Mouse (Mus musculus): ENCODE data around the gene Asb8.
A peak's percentile ranks its signal among the peaks of the same experiment; 100 is the strongest.

Gene Asb8

DNA sequence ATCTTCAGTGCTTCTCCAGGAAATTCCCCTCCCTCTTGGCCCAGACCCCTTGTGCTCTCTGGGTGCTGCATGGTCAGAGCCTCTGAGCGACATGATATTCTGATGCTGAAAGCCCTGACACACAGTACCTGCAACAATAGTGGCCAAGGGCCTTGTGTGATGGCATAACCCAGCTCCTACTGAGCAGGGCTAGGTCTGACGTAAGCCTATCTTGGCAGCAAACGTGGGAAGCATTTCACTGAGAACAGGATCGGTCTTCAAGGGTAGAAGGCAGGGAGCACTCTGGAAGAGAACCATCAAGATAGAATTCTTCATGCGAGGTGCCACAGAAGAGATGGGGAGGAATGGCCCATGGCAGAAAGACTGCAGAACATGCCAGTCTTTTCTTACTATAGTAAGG, at the start of gene Asb8:
Asb8 (minus strand) TSS at position 101 of the 400 bp plus-strand sequence.
- no peak for DNase-seq (ENCODE audit: extremely low read depth, low read depth)

DNA sequence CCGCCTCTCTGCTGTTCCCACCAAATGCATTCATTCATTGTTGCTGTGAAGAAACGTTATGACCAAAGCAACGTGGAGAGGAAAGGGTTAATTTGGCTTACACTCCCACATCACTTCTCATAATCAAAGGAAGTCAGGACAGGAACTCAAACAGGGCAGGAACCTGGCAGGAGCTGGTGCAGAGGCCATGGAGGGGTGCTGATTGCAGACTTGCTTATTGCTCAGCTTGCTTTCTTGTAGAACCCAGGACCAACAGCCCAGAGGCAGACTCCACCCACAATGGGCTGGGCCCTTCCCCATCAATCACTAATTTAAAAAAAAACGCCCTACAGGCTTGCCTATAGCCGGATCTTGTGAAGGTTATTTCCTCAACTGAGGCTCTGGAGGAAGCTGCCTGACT, 48.7 kb upstream of the Asb8 start:
- DNase-seq (ENCODE audit: extremely low read depth, low read depth): no peak

DNA sequence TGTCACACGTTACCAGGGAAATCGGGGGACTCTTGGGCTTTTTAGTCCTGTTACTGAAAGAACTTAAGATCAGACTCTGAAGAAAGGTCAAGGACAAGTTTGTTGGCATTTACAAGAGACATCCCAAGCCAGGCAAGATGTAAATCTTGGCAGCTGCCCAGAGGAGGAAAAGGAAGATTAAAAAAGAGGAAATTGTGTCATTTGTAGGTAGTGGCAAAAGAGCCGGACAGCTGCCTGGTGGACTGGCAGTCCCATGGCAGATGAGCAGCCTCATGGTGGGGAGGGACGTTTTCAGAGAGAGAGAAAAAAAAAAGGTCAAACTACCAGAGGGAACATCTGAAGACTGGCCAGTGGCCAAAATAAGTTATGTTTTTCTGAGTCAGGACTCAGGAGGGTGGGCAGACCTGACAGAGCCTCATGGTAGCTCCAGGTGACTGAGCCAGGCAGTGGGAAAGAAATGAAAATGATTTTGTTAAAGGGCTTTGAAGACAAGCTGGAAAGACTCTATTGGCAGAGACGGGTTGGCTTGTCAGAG, 48.0 kb upstream of the Asb8 start:
- DNase-seq (ENCODE audit: extremely low read depth, low read depth): no peak

DNA sequence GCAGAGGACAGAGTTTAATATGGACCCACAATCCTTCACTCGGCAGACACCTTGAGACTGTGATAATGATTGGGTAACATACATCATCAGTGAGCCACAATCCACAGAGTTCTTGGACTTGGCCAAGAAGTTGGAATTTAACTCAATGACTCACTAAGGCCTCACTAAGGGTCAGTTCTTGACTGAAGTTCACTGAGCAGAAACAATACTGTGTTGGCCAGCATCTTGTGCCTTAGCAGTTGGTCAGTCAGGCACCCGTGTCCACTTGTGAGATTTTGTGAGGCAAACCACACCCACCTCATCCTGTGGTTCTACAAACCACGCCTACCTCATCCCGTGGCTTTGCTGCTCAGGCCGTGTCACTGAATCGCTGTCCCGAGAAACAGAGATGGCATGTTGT, 44.3 kb upstream of the Asb8 start:
- no peak for DNase-seq (ENCODE audit: extremely low read depth, low read depth)

DNA sequence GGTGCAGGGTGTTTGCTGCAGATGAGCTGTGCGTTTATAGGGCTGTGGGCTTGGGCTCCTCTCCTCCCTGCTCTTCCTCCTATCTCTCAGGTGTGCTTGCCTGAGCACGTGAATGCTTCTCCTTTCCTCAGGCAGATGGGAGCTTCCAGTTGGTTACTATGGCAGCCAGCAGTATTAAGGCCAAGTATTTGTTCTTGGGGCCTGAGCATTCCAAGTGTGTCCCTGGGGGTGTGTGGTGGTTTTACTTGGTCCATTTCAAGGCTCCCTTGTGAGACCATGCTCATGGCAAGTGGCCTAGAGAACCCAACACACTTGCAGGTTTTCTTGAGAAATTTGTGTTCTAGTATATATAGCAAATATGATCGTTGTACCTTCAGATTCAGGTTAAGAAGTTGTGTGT, 30.0 kb upstream of the Asb8 start, which contains the start of gene Olfr288:
Olfr288 (minus strand) TSS at position 101 of the 400 bp plus-strand sequence.
- no peak for DNase-seq (ENCODE audit: extremely low read depth, low read depth)

DNA sequence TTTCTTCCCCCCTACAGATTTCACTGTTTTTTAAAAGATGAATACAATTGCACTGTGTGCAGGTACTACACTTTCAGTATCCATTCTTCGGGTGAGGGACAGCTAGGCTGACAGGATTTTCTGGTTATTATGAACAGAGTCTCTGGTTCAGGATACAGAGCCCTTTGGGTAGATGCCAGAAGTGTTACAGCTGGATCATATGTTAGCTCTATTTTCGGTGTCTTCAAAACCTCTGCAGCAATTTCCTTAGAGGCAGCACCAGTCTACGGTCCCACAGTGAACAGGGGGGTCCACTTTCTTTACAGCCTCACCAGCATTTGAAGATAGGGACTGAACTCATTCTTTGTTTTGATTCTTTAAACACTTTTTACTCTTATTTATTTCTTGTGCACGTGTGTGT, 19.0 kb upstream of the Asb8 start:
- DNase-seq (ENCODE audit: extremely low read depth, low read depth): no peak

DNA sequence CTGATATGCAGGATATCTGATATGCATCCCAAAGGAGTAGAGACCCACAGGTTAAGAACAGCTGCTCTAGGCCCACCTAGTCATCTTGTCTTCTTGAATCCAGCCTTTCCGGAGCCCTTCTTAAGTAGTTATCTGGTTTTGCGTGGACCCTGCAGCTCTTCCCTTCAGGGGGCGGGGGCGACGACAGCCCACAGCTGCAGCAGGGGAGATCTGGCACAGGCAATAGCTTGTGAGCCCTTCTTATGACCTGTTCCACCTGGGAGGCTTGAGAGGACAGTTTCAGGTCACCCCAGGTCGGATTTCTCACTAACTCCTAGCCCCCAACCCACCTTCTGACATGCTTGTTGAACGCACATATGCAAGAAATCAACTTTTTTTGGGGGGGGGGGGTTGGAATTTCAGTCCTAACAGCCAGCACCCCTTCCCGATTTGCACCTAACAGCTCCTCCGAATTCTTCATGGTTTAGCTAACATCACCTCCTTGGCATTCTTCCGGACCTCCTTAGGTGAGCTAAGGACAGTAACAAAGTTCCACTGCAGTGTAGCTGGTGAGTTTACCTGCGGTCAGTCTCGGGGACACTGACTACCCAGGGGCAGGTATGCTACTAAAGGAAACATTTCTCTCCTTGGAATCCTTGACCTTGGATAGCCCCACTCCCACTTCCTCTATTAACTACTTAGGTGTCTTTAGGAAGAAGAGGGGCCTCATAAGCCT, 16.6 kb upstream of the Asb8 start:
- no peak for DNase-seq (ENCODE audit: extremely low read depth, low read depth)

DNA sequence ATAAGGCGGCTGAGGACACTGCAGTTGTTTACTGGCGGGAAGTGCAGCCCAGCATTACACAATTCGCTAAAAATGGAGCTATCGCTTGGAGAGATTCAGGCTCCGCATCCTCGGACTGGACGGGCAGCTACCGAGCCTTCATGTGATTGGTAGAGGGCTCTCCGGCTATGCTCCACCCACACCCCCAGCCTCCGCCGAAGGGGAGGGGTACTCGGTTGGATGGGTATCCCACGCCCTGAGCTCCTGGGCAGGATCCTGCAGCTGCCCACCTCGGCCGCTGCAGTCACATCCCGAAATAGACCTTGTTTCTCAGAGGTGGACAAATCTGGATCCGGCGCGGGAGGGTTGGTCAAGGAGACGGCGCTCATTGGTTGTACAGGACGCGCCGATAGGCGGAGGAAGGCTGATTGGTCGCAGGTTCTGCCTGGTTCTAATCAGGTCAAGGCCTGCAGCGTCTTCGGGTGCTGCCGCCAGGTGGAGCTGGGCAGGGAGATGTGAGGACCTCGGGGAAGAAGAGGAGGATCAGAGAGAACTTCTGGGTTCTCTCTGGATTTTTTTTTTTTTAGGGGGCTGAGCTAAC, 15.8 kb upstream of the Asb8 start:
- DNase-seq (ENCODE audit: extremely low read depth, low read depth): peak; percentile 97

DNA sequence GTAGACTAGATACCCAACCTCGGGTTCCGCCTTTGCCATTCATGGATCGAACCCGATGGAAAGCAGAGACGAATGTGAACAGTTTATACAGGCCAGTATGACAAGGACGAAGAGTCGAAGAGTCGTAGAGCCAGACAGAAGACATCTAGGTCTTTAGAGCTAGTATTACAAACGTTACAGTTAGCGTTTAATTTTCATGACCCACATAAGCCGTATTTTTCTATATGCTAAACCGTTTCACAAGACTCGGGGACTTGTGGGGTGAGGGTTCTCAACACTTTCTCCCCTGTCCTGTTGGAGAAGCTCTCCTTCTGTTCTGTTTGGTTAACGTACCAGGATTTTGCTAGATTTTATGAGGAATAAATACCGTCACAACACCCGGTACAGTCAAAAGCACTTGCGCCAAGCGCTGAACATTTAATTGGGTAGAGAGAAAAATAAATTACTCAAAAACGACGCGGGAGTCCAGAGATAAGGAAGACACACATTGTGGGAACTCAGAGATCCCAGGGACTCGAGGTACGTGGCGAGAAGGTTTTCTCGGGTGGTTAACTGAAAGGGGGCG, 15.2 kb upstream of the Asb8 start:
- no peak for DNase-seq (ENCODE audit: extremely low read depth, low read depth)

DNA sequence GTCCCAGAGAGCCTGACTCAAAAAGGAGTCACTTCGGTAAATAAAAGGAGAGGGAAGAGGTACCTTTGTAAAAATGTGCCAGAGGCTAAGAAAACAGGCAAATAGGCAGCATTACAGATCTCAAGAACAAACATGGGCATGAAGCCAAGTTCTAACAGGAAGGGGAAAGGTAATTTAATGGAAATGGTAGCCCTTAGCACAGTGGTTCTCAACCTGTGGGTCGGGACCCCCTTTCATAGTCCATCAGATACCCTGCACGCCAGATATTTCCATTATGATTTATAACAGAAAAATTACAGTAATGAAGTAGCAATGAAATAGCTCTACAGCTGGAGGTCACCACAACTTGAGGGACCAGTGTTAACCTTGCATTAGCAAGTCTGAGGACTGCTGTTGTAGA, 11.9 kb upstream of the Asb8 start:
- DNase-seq (ENCODE audit: extremely low read depth, low read depth): no peak

DNA sequence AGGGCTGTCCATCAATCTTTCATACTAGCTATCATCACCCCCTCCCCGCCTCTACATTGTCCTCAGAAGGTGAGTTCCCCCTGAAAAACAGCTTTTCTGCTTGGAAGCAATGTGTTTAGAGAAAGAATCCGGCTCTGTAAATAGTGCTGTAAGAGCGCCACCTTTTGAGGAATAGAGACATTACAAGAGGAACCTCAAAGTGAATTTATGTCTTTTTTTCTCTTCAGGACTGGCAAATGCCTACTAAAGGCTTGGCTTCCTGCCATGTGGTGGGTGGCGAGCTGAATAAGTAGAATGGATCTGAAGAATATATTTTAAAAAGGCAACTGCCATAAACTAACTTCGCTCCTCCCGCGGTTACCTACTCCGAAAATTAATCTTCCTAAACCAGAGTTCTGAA, 8.4 kb upstream of the Asb8 start:
- peak; percentile 72 for DNase-seq (ENCODE audit: extremely low read depth, low read depth)

DNA sequence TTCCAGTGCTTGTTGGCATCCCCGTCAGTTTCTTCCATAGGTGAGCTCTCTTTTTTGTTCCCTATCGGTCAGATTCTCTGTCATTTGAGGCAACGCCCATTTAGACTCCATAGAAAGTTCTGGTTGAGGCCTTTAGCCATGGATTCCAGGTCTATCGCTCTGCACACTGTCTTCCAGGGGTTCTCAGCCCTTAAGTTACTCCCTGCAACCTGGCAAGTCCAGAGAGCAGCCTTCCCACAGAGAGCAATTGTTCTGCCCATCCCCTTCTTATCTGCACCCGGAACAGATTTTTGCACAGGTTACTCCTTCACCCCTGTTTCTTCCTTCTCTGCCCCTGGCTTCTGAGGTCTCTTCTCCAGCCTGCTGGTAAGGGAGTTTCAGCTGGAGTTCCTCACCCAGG, 6.7 kb upstream of the Asb8 start:
- DNase-seq (ENCODE audit: extremely low read depth, low read depth): no peak

DNA sequence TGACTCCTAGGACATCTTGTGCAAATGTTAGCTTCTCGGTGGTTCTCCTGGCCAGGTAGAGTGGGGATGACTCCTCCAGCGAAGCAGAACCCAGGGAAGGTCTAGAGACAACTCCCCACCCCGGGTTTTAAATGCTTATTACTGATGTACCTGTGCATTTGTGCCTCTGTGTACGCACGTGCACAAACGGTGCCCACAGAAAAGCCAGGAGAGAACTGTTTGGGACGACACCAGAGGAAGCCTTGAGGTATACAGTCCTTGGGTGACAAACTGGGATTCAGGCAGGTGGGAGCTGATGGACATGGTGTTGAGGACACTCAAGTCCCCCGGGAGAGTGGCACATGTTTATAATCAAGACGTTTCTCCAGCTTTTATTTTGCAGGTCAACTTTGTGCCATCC, 5.5 kb upstream of the Asb8 start:
- DNase-seq (ENCODE audit: extremely low read depth, low read depth): no peak

DNA sequence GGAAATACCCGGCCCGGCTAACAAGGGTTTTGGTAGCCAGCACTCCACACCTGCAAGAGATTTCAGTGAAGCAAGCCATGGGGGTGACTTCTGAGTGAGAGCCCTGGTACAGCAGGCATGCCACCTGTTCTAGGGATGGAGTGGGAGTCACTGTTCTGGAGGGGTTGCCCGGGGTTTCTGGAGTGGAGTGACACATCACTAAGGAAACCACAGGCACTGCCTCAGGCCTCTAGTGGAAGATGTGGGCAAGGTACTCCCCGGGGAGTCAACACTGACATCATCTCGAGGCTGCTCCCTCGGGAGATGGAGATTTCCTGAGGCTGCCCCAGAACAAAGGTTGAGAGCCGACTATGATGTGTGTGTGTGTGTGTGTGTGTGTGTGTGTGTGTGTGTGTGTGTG, 4.9 kb upstream of the Asb8 start:
- DNase-seq (ENCODE audit: extremely low read depth, low read depth): no peak

DNA sequence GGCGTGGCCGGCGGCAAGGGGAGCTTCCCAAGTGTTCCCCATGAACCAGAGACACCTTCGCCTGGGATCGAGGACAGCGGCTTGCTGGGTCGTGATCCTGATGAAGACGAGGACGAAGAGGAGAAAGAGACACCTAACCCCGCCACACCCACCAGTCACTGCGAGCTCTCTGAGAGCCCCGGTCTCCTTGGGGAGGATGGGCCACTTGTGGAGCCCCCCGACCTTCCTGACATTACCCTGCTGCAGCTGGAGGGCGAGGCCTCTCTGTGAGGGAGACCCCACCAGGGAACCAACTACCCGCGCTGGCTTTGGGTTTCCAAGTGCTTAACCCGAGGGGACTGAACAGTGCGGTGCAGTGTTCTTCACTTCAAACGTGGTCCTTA, 3.2 kb upstream of the Asb8 start:
- no peak for DNase-seq (ENCODE audit: extremely low read depth, low read depth)

DNA sequence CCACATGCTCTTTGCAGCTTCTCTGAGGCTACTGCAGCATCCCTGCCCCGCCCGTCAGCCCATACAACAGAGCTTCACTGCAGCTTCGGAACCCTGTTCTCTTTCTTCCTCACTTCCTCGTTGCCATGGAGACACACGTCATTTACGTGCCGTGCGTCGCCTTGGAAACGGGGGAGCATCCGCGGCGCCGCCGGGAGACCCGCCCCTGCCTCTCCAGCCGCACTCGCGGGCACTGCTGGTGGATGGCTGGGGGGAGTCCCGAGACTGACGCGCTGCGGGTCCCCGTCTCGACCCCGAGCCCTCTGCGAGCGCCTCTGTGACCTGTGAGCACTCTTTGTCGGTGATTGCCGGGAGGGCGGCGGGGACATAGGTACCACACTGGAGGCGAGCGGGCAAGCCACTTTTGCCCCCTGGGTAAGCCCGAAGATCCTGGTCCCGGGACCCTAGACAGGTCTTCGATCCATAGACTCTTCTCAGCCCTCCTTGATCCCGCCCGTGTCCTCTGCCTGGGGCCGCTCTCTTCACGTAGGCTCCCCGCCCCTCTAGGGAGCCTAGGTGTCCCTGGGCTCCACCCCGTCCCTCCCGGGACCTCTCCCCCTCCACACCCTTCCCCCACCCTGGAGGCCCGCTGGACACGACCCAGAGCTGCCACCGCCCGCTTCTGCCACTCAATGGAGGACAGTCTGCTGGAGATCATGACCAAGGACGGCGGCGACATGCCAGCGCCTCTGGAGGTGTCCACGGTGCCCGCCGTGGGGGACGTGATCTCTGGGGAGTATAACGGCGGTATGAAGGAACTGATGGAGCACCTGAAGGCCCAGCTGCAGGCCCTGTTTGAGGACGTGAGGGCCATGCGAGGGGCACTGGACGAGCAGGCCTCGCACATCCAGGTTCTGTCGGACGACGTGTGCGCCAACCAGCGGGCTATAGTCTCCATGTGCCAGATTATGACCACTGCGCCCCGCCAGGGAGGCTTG, 2.5 kb upstream of the Asb8 start:
- no peak for DNase-seq (ENCODE audit: extremely low read depth, low read depth)

DNA sequence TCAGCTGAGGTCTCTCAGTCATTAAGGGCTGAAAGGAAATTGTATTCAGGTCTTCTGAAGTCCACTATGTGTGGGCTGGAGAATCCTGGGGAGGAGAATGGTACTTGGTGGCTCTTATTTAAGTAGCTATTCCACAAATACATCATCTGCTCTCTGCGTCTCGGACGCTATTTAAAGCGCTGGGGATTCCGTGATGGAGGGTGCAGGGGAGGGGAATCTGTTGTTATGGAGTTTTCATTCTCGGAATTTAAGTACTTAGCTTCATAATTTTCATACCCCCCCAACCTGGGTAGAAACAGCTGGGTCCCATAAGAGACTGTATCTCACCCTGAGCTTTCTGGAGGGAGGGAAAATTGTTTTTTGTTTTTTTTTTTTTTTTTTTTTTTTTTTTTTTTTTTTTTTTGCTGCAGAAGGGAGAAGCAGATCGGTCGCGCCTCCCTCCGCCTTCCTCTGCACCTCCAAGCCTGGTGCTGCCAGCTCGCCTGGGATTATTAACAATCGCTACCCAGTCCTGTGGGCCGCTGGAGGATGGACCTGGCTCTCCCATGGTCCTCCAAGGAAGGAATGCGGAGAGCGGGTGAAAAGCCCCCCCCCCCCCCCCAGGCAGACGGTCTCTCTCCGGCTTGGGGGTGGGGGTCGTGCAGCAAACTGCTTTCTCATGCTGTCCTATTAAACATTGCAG, 1.7 kb upstream of the Asb8 start, which contains the start of gene Ccdc184:
Ccdc184 (plus strand) TSS at position 196 of the 682 bp plus-strand sequence.
- no peak for DNase-seq (ENCODE audit: extremely low read depth, low read depth)

DNA sequence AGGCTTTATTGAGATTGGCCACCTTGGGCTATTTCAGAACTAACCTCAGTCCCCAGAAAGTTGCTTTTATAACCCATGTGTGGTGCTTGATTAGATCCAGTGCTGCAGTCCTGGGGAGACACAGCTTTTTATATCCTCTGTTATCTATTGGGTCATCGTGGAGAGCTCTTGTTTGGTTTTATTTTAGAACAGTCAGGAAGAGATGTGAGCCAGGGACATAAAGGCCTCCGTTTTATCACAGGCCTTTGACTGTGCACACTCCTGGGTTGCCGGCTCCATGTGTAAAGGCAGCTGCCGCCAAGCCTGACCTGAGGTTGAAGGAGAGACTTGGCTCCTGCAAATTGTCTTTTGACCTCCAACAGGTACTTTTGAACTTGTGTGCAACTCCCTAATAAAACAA, 2.9 kb downstream of the Asb8 start:
- DNase-seq (ENCODE audit: extremely low read depth, low read depth): no peak

DNA sequence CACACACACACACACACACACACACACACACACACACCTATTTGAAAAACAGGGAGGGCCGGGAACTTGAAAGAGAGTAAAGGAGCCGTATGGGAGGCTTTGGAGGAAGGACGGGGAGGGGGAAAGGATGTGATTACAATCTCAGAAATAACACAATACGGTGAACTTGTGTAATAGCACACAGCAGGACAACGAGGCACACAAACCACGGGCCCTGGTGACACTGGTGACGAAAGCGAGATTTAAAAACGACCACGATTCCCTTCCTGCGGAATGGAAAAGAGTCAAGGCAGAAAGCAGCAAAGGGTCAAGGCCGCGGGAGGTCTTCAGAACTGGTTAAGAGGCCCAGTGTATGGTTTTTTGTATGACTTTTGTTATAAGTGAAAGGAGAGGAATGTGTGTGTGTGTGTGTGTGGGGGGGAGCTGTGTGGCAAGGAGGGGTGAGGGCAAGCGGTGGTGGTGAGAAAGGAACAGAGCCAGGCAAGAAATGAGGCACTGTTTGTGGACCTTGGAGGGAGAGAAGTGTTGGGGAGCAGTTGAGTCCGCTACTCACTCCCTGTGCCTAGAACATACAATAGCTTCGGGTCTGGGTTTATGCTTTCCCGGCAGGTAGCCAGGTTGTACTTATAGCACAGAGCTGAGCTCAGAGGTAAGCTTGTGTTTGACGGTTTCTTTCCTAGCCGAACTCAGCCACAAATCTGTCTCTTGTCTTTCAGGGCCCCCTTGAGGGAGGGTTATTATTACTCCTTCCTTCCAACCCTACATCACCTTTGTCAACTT, 4.2 kb downstream of the Asb8 start:
- no peak for DNase-seq (ENCODE audit: extremely low read depth, low read depth)

DNA sequence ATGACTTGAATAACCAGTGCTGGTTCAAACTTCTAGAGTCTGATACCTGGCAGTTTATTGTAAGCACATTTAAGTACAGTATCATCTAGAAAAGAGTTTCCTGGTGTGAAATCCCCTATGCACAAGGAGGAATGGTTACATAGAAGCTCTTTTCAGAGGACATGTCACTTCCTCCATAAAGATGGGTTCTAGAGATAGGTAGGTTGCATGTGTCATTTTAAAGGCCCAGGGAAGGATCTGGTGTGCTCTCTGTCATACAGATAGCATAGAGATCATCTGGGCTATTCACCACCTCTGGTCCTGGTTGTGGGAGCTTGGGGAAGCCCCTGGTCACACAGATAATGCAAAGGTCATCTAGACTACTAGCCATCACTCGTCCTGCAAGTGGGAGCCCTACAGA, 8.2 kb downstream of the Asb8 start:
- DNase-seq (ENCODE audit: extremely low read depth, low read depth): no peak
